Mouse (Mus musculus) lung, postnatal 0 days (tissue): ENCODE measurements around the gene Map3k14.

Source experiments
- CTCF ChIP-seq: IDR thresholded peaks from 2 replicates; pipeline ENCODE4 v1.5.1; 2016; ENCODE audit warnings: antibody characterized with exemption, mild to moderate bottlenecking
- EP300 ChIP-seq: IDR thresholded peaks from 2 replicates; pipeline ENCODE4 v1.6.1; 2016; ENCODE audit warnings: antibody characterized with exemption, mild to moderate bottlenecking, control low read depth

DNA sequence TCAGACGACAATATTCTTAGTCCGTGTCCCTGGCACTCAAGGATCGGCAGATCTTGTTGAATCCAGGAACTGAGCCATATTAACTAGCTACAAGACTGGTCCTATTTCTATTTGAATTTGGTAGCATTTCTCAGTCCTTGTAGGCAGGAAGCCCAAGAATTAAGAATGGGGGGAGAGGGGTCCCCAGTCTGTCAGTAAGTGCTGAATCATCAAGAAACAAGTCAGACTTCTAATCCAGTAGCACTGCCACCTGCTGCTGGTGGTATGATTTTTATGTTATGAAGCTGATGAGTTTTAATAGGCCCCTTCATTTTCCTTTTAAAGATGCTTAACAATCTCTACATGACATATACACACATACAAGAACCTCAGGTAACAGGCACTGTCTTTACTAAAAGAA lies 16.9 kb downstream of the Map3k14 start:
- TF ChIP-seq CTCF (no peak), EP300 (no peak)
